Mouse (Mus musculus) liver, embryonic 14.5 days (tissue): ENCODE results near the gene Lrmda.

Experiments used
- CTCF ChIP-seq: IDR thresholded peaks from 2 replicates; pipeline ENCODE4 v1.5.1; 2016; ENCODE audit warnings: antibody characterized with exemption, low read depth, control low read depth
- EP300 ChIP-seq: IDR thresholded peaks from 2 replicates; pipeline ENCODE4 v1.6.1; 2016; ENCODE audit warnings: antibody characterized with exemption, low read depth

- no peak for TF ChIP-seq CTCF
- no peak for TF ChIP-seq EP300
Observed at GRCm38 (mm10) chr14:22495286-22495685, 475.8 kb downstream of the Lrmda start.
